Mouse (Mus musculus) spleen, postnatal 36 days (tissue): Measurements from ENCODE around the gene Gm20388.
A peak's percentile ranks its signal among the peaks of the same experiment; 100 is the strongest.

Experiments
- DNase-seq, 2 experiments: peaks; one replicate each; pipeline ENCODE4 v3.0.0; 2022; ENCODE audit warnings: low spot score in 2 of 2, mixed read lengths in 1 of 2

Gene Gm20388

GRCm38 (mm10) chr8:120289191-120289590 lies 378.6 kb downstream of the Gm20388 start:
- no peak for DNase-seq

- DNase-seq = no peak
Observed at GRCm38 (mm10) chr8:120289698-120290181, 379.1 kb downstream of the Gm20388 start.

- no peak for DNase-seq
Observed at GRCm38 (mm10) chr8:120290614-120291013, 380.0 kb downstream of the Gm20388 start.

- DNase-seq = no peak
Observed at GRCm38 (mm10) chr8:120291650-120292049, 381.0 kb downstream of the Gm20388 start.

- no peak for DNase-seq
Observed at GRCm38 (mm10) chr8:120292316-120293107, 381.9 kb downstream of the Gm20388 start.

- peak; percentile 68 to 80 for DNase-seq
Observed at GRCm38 (mm10) chr8:120293421-120294357, 383.0 kb downstream of the Gm20388 start.

GRCm38 (mm10) chr8:120294982-120295870 lies 384.6 kb downstream of the Gm20388 start:
- DNase-seq = no peak

GRCm38 (mm10) chr8:120297000-120297399 lies 386.4 kb downstream of the Gm20388 start:
- DNase-seq = no peak

- DNase-seq = no peak
Observed at GRCm38 (mm10) chr8:120298601-120299532, 388.2 kb downstream of the Gm20388 start.

- peak; percentile 59 to 61 for DNase-seq
Observed at GRCm38 (mm10) chr8:120300601-120301141, 390.0 kb downstream of the Gm20388 start.

- DNase-seq = no peak
Observed at GRCm38 (mm10) chr8:120302941-120303675, 392.5 kb downstream of the Gm20388 start.

GRCm38 (mm10) chr8:120304097-120304496 lies 393.5 kb downstream of the Gm20388 start:
- DNase-seq = no peak

- DNase-seq = no peak
Observed at GRCm38 (mm10) chr8:120305800-120306385, 395.3 kb downstream of the Gm20388 start.

- no peak for DNase-seq
Observed at GRCm38 (mm10) chr8:120307103-120307502, 396.5 kb downstream of the Gm20388 start.

GRCm38 (mm10) chr8:120307528-120307927 lies 396.9 kb downstream of the Gm20388 start:
- no peak for DNase-seq

GRCm38 (mm10) chr8:120308131-120308530 lies 397.5 kb downstream of the Gm20388 start:
- no peak for DNase-seq

GRCm38 (mm10) chr8:120308553-120308952 lies 397.9 kb downstream of the Gm20388 start:
- DNase-seq = no peak

GRCm38 (mm10) chr8:120309326-120309725 lies 398.7 kb downstream of the Gm20388 start:
- no peak for DNase-seq

- no peak for DNase-seq
Observed at GRCm38 (mm10) chr8:120310063-120310462, 399.4 kb downstream of the Gm20388 start.
